Mouse (Mus musculus) spleen, adult 2 months (tissue): ENCODE measurements around the gene Axin1.

Experiments
- CTCF ChIP-seq: fragments of 200-500 bp; IDR thresholded peaks from 2 replicates; pipeline ENCODE4 v1.5.1; 2011; ENCODE audit warnings: mild to moderate bottlenecking, inconsistent platforms; ENCODE audit not compliant: insufficient read depth, insufficient read length, insufficient replicate concordance; ENCODE audit errors: extremely low read depth
- POLR2A ChIP-seq: fragments of 200-500 bp; IDR thresholded peaks from 2 replicates; pipeline ENCODE4 v1.6.1; 2011; ENCODE audit warnings: low read depth, low read length, inconsistent platforms

DNA sequence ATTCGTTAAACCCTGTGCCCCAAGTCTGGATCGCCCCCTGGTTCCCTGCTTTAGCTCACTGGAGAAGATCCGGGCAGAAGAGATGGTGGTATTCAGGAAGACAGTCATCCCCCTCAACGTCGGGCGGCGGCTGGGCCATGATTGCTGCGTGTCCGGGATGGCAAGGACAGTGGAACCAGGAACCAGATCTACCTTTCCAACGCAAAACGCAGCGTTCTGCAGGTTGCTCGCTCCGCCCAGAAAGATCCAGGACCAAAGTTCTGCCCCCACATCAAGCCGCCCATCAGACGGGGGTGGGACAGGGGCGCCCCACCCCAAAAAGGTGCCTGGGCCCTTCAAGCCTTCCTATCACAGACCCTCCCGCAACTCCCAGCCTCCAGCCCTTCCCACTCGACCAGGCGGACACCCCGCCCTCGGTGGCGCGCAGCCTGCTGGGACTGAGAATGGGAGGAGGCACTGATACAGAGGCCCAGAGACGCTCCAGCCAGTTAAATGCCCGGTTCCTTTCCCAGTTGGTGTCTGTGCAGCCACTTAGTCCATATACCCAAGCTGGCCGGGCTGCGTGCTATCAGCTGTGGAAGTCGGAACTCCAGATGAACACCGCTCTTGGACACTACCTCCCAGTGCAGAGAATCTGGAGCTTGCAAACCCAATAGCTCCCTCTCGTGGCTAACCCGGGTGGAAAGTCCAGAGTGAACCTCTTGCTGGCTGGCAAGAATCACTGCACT lies 48.4 kb upstream of the Axin1 start, which contains the start of gene Decr2:
- peak; percentile 67; the same call in 1 of the 2 replicates for TF ChIP-seq CTCF
- TF ChIP-seq POLR2A: no peak
